Mouse (Mus musculus) adrenal gland, postnatal 14 days (tissue): ENCODE results near the gene Khdc4. TPM values are rescaled to one million over a fixed set of nuclear protein-coding genes. Genes with fewer than 3 reads are reported as not detected.
"Not testable (repeated sequence)": the region's sequence is repeated elsewhere in the genome, so short reads cannot be mapped to it uniquely, and the experiment has no call there.

ENCODE experiments used
- DNase-seq: peaks from one replicate; pipeline ENCODE4 v3.0.0; 2021; ENCODE audit warnings: mixed read lengths
- total RNA-seq: library from RNA; stranded (reverse); gene quantifications from 2 replicates; pipeline ENCODE4 v1.2.3, GENCODE M21; 2021

Gene Khdc4
- total RNA-seq, 1 experiment from 2014 or later = 56.1 TPM

- DNase-seq = no peak
These were observed 30.0 kb upstream of the Khdc4 start for GRCm38 (mm10) chr3:88655619-88656018.

GRCm38 (mm10) chr3:88658441-88659127 is 27.0 kb upstream of the Khdc4 start:
- DNase-seq = no peak

GRCm38 (mm10) chr3:88659798-88660197 is 25.8 kb upstream of the Khdc4 start:
- DNase-seq = no peak

GRCm38 (mm10) chr3:88664095-88664494 is 21.5 kb upstream of the Khdc4 start:
- DNase-seq = no peak

GRCm38 (mm10) chr3:88677399-88677798 is 8.2 kb upstream of the Khdc4 start:
- DNase-seq = peak; percentile 86

- no peak for DNase-seq
These were observed 1.8 kb upstream of the Khdc4 start for GRCm38 (mm10) chr3:88683814-88684213.

- DNase-seq = no peak
These were observed 1.2 kb upstream of the Khdc4 start for GRCm38 (mm10) chr3:88684236-88684979.

GRCm38 (mm10) chr3:88685958-88686451 is 402 bp downstream of the Khdc4 start:
- DNase-seq = peak; percentile 71

GRCm38 (mm10) chr3:88686734-88687611 is 1.4 kb downstream of the Khdc4 start:
- DNase-seq = peak; percentile 18

- DNase-seq = no peak
These were observed 3.5 kb downstream of the Khdc4 start for GRCm38 (mm10) chr3:88689079-88689478.

- no peak for DNase-seq
These were observed 9.9 kb downstream of the Khdc4 start for GRCm38 (mm10) chr3:88695545-88695944.

GRCm38 (mm10) chr3:88698051-88698450 is 12.4 kb downstream of the Khdc4 start:
- DNase-seq = no peak

GRCm38 (mm10) chr3:88698834-88699233 is 13.2 kb downstream of the Khdc4 start:
- DNase-seq = no peak

GRCm38 (mm10) chr3:88700247-88700646 is 14.6 kb downstream of the Khdc4 start:
- no peak for DNase-seq

GRCm38 (mm10) chr3:88701222-88701621 is 15.6 kb downstream of the Khdc4 start:
- DNase-seq = no peak

GRCm38 (mm10) chr3:88713709-88714108 is 28.1 kb downstream of the Khdc4 start:
- no peak for DNase-seq

GRCm38 (mm10) chr3:88714725-88715124 is 29.1 kb downstream of the Khdc4 start:
- no peak for DNase-seq

GRCm38 (mm10) chr3:88715716-88716115 is 30.1 kb downstream of the Khdc4 start:
- DNase-seq = not testable (repeated sequence)

- DNase-seq = peak; percentile 92
These were observed 31.0 kb downstream of the Khdc4 start, which contains the start of gene Rit1 for GRCm38 (mm10) chr3:88716399-88717197. Gene Rit1, plus strand, starts transcription at chr3:88716838.

GRCm38 (mm10) chr3:88717198-88717798 is 31.7 kb downstream of the Khdc4 start:
- DNase-seq = peak; percentile 42

- DNase-seq = no peak
These were observed 32.2 kb downstream of the Khdc4 start for GRCm38 (mm10) chr3:88717831-88718230.
